Mouse (Mus musculus): ENCODE measurements around the gene Spata4. TPM values are rescaled to one million over a fixed set of nuclear protein-coding genes. Genes with fewer than 3 reads are reported as not detected.

Spata4 gene
- total RNA-seq, 2 experiments from 2014 or later: 0.26 TPM; not detected in 1

Other genes with a start within 250 kb of the Spata4 start
- under 1 TPM in 1 of 2 experiments, not detected in 1; 0.69 TPM for gene Asb5, start 71.2 kb upstream of the Spata4 start, total RNA-seq (2021)
- 10 to 100 TPM; 42.4 to 63.3 TPM for gene Spcs3, start 70.8 kb upstream of the Spata4 start, total RNA-seq (2021)

All from adrenal gland, postnatal 36 days (tissue).